Mouse (Mus musculus) stomach, postnatal 0 days (tissue): ENCODE data around the gene Tprn. TPM values are rescaled to one million over a fixed set of nuclear protein-coding genes. Genes with fewer than 3 reads are reported as not detected.

ENCODE experiments used
- ATAC-seq: fragments of 200-750 bp; cut with Nextera tagmentation; 2 replicates; pipeline ENCODE4 v1.8.0; 2017; ENCODE audit not compliant: low FRiP score, low TSS enrichment
- DNase-seq: peaks from one replicate; pipeline ENCODE4 v3.0.0-alpha.2; 2016; ENCODE audit warnings: low spot score
- H3K27ac ChIP-seq: fragments of 300-500 bp; sonication (generic); replicated peaks from 2 replicates; pipeline ENCODE4 v1.5.1; 2014; ENCODE audit warnings: mild to moderate bottlenecking, control low read depth
- H3K27me3 ChIP-seq: fragments of 300-500 bp; sonication (generic); 2 replicates; pipeline ENCODE4 v1.6.1; 2014; ENCODE audit warnings: low read length; ENCODE audit not compliant: control insufficient read depth, insufficient read depth
- H3K36me3 ChIP-seq: fragments of 300-500 bp; sonication (generic); 2 replicates; pipeline ENCODE4 v1.6.1; 2014; ENCODE audit warnings: low read length, mixed read lengths; ENCODE audit not compliant: control insufficient read depth, insufficient read depth
- H3K4me1 ChIP-seq: fragments of 300-500 bp; sonication (generic); replicated peaks from 2 replicates; pipeline ENCODE4 v1.6.1; 2014; ENCODE audit warnings: antibody characterized with exemption; ENCODE audit not compliant: control insufficient read depth, insufficient read depth
- H3K4me2 ChIP-seq: fragments of 300-500 bp; sonication (generic); replicated peaks from 2 replicates; pipeline ENCODE4 v1.6.1; 2014; ENCODE audit warnings: low read depth, mild to moderate bottlenecking, control low read depth, moderate library complexity
- H3K4me3 ChIP-seq: fragments of 300-500 bp; sonication (generic); 2 replicates; pipeline ENCODE4 v1.5.1; 2014; ENCODE audit warnings: low read depth, low read length, control low read depth
- H3K9ac ChIP-seq: fragments of 300-500 bp; sonication (generic); 2 replicates; pipeline ENCODE4 v1.6.1; 2014; ENCODE audit warnings: mild to moderate bottlenecking, low read length, control low read depth, mixed read lengths
- H3K9me3 ChIP-seq: fragments of 300-500 bp; sonication (generic); 2 replicates; pipeline ENCODE4 v1.6.1; 2016; ENCODE audit warnings: low read length; ENCODE audit not compliant: control insufficient read depth
- CTCF ChIP-seq: IDR thresholded peaks from 2 replicates; pipeline ENCODE4 v1.5.1; 2016; ENCODE audit warnings: antibody characterized with exemption, low read depth, mild to moderate bottlenecking, moderate library complexity
- EP300 ChIP-seq: optimal IDR thresholded peaks from 2 replicates; pipeline ENCODE3; 2016; ENCODE audit warnings: antibody characterized with exemption
- WGBS: fragments of 180-500 bp; shearing (Covaris S2); extraction: QIAGEN DNeasy Blood & Tissue Kit; methylation state at CpG from one replicate; pipeline ENCODE4 v1.1.7; 2014; 5-methylcytosine and 5-hydroxymethylcytosine counted together
- polyA plus RNA-seq: library from polyadenylated mRNA; unstranded; fragments of >200 nt; fragmentation: Nextera tagmentation; extraction: Ambion mirVana; gene quantifications from 2 replicates; pipeline ENCODE4 v1.2.1, GENCODE M21; 2015

The Tprn gene
- polyA plus RNA-seq, 1 experiment from 2014 or later = 17.4 TPM

- H3K27ac ChIP-seq = no peak overlapping the region
- no peak overlapping the region for H3K4me2 ChIP-seq
- ATAC-seq (no peak), DNase-seq (no peak)
- H3K9ac ChIP-seq = no peak overlapping the region
- H3K27me3 ChIP-seq = peaks cover 8% of the 10 kb centered on the region; the same call in 1 of the 2 replicates
- 69% methylated on average over 9 of the region's 9 CpGs for WGBS
- H3K36me3 ChIP-seq = no peaks in the 10 kb centered on the region
- TF ChIP-seq CTCF (no peak), EP300 (no peak)
- H3K4me1 ChIP-seq = peaks cover 2% of the 10 kb centered on the region; the same call in 1 of the 2 replicates
- no peaks in the 10 kb centered on the region for H3K9me3 ChIP-seq
- H3K4me3 ChIP-seq = no peak overlapping the region
Observed at GRCm38 (mm10) chr2:25293706-25294105, 31.3 kb downstream of the Tprn start.

- no peak overlapping the region for H3K27ac ChIP-seq
- H3K4me1 ChIP-seq = no peaks in the 10 kb centered on the region
- no peak overlapping the region for H3K4me3 ChIP-seq
- DNase-seq (no peak), ATAC-seq (no peak)
- H3K27me3 ChIP-seq = no peaks in the 10 kb centered on the region
- no peak for TF ChIP-seq EP300
- TF ChIP-seq CTCF = no peak
- H3K4me2 ChIP-seq = no peak overlapping the region
- no peak overlapping the region for H3K9ac ChIP-seq
- H3K36me3 ChIP-seq = no peaks in the 10 kb centered on the region
- H3K9me3 ChIP-seq = no peaks in the 10 kb centered on the region
- WGBS = 75% methylated on average over 8 of the region's 8 CpGs
Observed at GRCm38 (mm10) chr2:25297093-25297492, 34.7 kb downstream of the Tprn start.

GRCm38 (mm10) chr2:25298046-25298445 is 35.6 kb downstream of the Tprn start:
- Histone ChIP-seq H3K27ac (no peak overlapping the region), H3K9me3 (no peaks in the 10 kb centered on the region), H3K27me3 (no peaks in the 10 kb centered on the region), H3K4me3 (no peak overlapping the region), H3K36me3 (no peaks in the 10 kb centered on the region), H3K4me2 (no peak overlapping the region), H3K9ac (no peak overlapping the region), H3K4me1 (no peaks in the 10 kb centered on the region)
- DNase-seq (no peak), ATAC-seq (no peak)
- TF ChIP-seq CTCF (no peak), EP300 (no peak)
- 73% methylated on average over 10 of the region's 10 CpGs for WGBS

- H3K36me3 ChIP-seq = no peaks in the 10 kb centered on the region
Observed at GRCm38 (mm10) chr2:25303452-25303851, 41.0 kb downstream of the Tprn start.

GRCm38 (mm10) chr2:25303931-25304656 is 41.7 kb downstream of the Tprn start:
- H3K9ac ChIP-seq = no peak overlapping the region
- no peaks in the 10 kb centered on the region for H3K27me3 ChIP-seq
- no peak overlapping the region for H3K27ac ChIP-seq
- peak overlapping the region; percentile 69; the same call in 1 of the 2 replicates for H3K4me2 ChIP-seq
- ATAC-seq (peak; percentile 63; the same call in 1 of the 2 replicates), DNase-seq (no peak)
- no peak for TF ChIP-seq CTCF
- no peak for TF ChIP-seq EP300
- H3K9me3 ChIP-seq = no peaks in the 10 kb centered on the region
- 71% methylated on average over 7 of the region's 7 CpGs for WGBS
- H3K4me1 ChIP-seq = 0 out of 2 replicates have a peak, but pooled peaks cover 2% of the 10 kb centered on the region
- no peak overlapping the region for H3K4me3 ChIP-seq
- no peaks in the 10 kb centered on the region for H3K36me3 ChIP-seq

More at GRCm38 (mm10) chr2:25303452-25303851, 41.0 kb downstream of the Tprn start:
- Histone ChIP-seq H3K4me3 (no peak overlapping the region), H3K9me3 (no peaks in the 10 kb centered on the region), H3K4me1 (0 out of 2 replicates have a peak, but pooled peaks cover 2% of the 10 kb centered on the region), H3K4me2 (no peak overlapping the region), H3K27ac (no peak overlapping the region), H3K27me3 (no peaks in the 10 kb centered on the region), H3K9ac (no peak overlapping the region)
- DNase-seq (no peak), ATAC-seq (no peak)
- 66% methylated on average over 3 of the region's 3 CpGs for WGBS
- TF ChIP-seq CTCF (no peak), EP300 (no peak)
